Mouse (Mus musculus) heart, adult 2 months (tissue): ENCODE measurements around the gene Sde2.

ENCODE experiments used
- CTCF ChIP-seq: fragments of 200-600 bp; IDR thresholded peaks from 2 replicates; pipeline ENCODE4 v1.8.1; 2022; ENCODE audit warnings: antibody characterized with exemption, mild to moderate bottlenecking, moderate library complexity
- EP300 ChIP-seq: fragments of 200-500 bp; IDR thresholded peaks from 2 replicates; pipeline ENCODE4 v1.6.1; 2011; ENCODE audit warnings: low read depth, low read length, control low read depth; ENCODE audit not compliant: insufficient read depth
- POLR2A ChIP-seq: fragments of 200-500 bp; IDR thresholded peaks from 2 replicates; pipeline ENCODE4 v1.6.1; 2011; ENCODE audit warnings: mild to moderate bottlenecking, low read depth, low read length, control low read depth; ENCODE audit not compliant: insufficient read depth

DNA sequence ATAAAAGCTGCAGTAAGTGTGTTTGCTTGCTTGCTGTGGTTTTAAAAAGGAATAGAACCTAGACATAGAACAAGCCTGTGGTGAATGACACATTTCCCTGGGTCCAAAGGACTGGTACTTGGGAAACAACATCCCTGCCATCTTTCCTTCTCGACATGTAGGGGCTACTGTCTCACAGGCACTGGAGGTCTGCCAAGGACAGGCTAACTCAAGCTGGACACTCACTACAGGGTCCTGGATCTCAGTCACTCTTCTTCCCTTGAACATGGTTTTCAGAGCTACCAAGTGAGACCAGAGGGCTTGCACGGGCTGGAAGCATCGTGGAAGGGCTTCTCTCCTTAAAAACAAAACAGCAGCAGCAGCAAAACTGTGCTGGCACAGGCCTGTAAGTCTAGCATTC lies 27.2 kb upstream of the Sde2 start:
- TF ChIP-seq POLR2A (no peak), CTCF (no peak), EP300 (no peak)
